Mouse (Mus musculus): ENCODE results near the gene Reck.

DNA sequence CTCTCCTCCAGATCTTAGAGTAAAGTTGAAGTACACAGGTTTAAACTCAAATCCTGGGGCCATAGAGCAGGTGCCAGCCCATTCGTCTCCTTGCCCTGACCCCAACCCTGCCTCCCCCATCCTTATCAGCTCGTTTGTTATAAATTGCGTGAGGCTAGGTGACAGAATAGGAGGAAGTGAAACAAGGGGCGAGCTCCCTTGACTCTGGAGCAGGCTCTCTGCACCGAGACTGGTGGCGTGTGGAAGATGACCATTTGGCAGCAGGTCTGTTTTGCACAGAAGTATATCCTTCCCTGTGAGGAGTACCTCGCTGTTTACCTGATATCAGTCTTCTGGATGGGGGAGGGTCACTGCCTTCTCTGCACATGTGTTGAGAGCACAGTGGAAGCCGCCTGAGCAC is 23.9 kb downstream of the Reck start:
- TF ChIP-seq CTCF (IDR thresholded peaks at IDR 0.05; ENCODE audit: low read depth) (no peak), EP300 (optimal IDR thresholded peaks at IDR 0.05) (no peak)

Measured in stomach, postnatal 0 days (tissue).